In genomic region chr17:32816074-32816784, GRCm38 (mm10) we compare ENCODE assay signal across 29 mouse cellular contexts. TPM values are rescaled to one million over a fixed set of nuclear protein-coding genes. Genes with fewer than 3 reads are reported as not detected.
DNase-seq lines count a peak whose midpoint lies in the region; ATAC-seq and TF ChIP-seq lines count a peak whose summit lies in the region.
"Had no signal": no experiment of that assay in that cellular context is flagged by ENCODE, and none has a peak within 500 bp of the region (broad histone marks: within the 10 kb centered on the region; RNA-seq: fewer than 3 reads in every experiment).

No protein-coding gene starts in this region.

- H3K27me3 ChIP-seq in hindbrain, embryonic 15.5 days, result no peaks in the 10 kb centered on the region
- no peaks in the 10 kb centered on the region for H3K27me3 ChIP-seq in hindbrain, postnatal 0 days (ENCODE audit: insufficient read depth, low read length)
- H3K27me3 ChIP-seq in forebrain, embryonic 11.5 days (ENCODE audit: control insufficient read depth, insufficient read depth, low read length), result no peaks in the 10 kb centered on the region
- H3K27me3 ChIP-seq in forebrain, postnatal 0 days (ENCODE audit: insufficient read depth, low read length), result no peaks in the 10 kb centered on the region
- H3K27me3 ChIP-seq: CH12.LX; limb, embryonic 15.5 days; neural tube, embryonic 13.5 days; Patski had no signal

- H3K4me1 ChIP-seq in hindbrain, embryonic 15.5 days (replicated peaks), result no peaks in the 10 kb centered on the region
- no peaks in the 10 kb centered on the region for H3K4me1 ChIP-seq in hindbrain, postnatal 0 days (ENCODE audit: insufficient read depth, low read length)
- no peaks in the 10 kb centered on the region for H3K4me1 ChIP-seq in forebrain, embryonic 11.5 days (replicated peaks; ENCODE audit: control insufficient read depth, insufficient read depth, low read length)
- H3K4me1 ChIP-seq in forebrain, postnatal 0 days (ENCODE audit: insufficient read depth), result no peaks in the 10 kb centered on the region
- H3K4me1 ChIP-seq: limb, embryonic 15.5 days had no signal

- DNase-seq in hindbrain, postnatal 0 days (ENCODE audit: low spot score), result no peak
- DNase-seq in embryo, embryonic 10.5 days (ENCODE audit: low spot score), result peak; percentile 64
- DNase-seq in forebrain, embryonic 11.5 days (ENCODE audit: low spot score), result no peak
- DNase-seq in forebrain, postnatal 0 days, result no peak
- no peak for DNase-seq in gastrocnemius, adult 8-10 months (ENCODE audit: low spot score in 2 of 2)
- no peak for DNase-seq in kidney, adult 9 months
- DNase-seq: adrenal gland, postnatal 36 days; B cell, adult 2 months; cerebellum, adult 11 months; cerebellum, adult 9-11 months; gastrocnemius, postnatal 36 days; kidney, adult 18-20 months; layer of hippocampus, adult 9-11 months; left cerebral cortex, postnatal 4 days; lung, embryonic 14.5 days; lung, postnatal 36 days; right cerebral cortex, adult 18-20 months; right cerebral cortex, postnatal 4 days; thymus, postnatal 14 days had no signal

- H3K4me2 ChIP-seq in hindbrain, embryonic 15.5 days, result no peak overlapping the region
- no peak overlapping the region for H3K4me2 ChIP-seq in hindbrain, postnatal 0 days (ENCODE audit: low read depth, low read length)
- no peak overlapping the region for H3K4me2 ChIP-seq in forebrain, embryonic 11.5 days (ENCODE audit: low read depth, low read length, severe bottlenecking)
- H3K4me2 ChIP-seq in forebrain, postnatal 0 days (ENCODE audit: low read depth), result no peak overlapping the region
- H3K4me2 ChIP-seq: limb, embryonic 15.5 days; lung, embryonic 14.5 days; neural tube, embryonic 13.5 days had no signal

- H3K36me3 ChIP-seq in hindbrain, embryonic 15.5 days, result peaks cover 38% of the 10 kb centered on the region
- H3K36me3 ChIP-seq in hindbrain, postnatal 0 days (ENCODE audit: insufficient read depth, low read length), result peaks cover 24% of the 10 kb centered on the region
- peaks cover 10% of the 10 kb centered on the region for H3K36me3 ChIP-seq in forebrain, embryonic 11.5 days (ENCODE audit: control insufficient read depth, insufficient read depth, low read length)
- H3K36me3 ChIP-seq in forebrain, postnatal 0 days (ENCODE audit: insufficient read depth), result peaks cover 33% of the 10 kb centered on the region

- TF ChIP-seq CTCF in hindbrain, postnatal 0 days (IDR thresholded peaks at IDR 0.05; ENCODE audit: low read depth), result no peak
- TF ChIP-seq CTCF in forebrain, postnatal 0 days (IDR thresholded peaks at IDR 0.05; ENCODE audit: low read depth), result no peak

- H3K9ac ChIP-seq in hindbrain, embryonic 15.5 days, result no peak overlapping the region
- no peak overlapping the region for H3K9ac ChIP-seq in hindbrain, postnatal 0 days (replicated peaks; ENCODE audit: low read length)
- no peak overlapping the region for H3K9ac ChIP-seq in forebrain, embryonic 11.5 days (ENCODE audit: low read length)
- H3K9ac ChIP-seq in forebrain, postnatal 0 days, result no peak overlapping the region
- H3K9ac ChIP-seq: limb, embryonic 15.5 days; liver, embryonic 14.5 days; lung, embryonic 14.5 days; neural tube, embryonic 13.5 days had no signal

- 68% methylated on average over 1 of the region's 1 CpGs for WGBS in hindbrain, embryonic 15.5 days
- WGBS in hindbrain, postnatal 0 days, result 45% methylated on average over 1 of the region's 1 CpGs
- 87% methylated on average over 1 of the region's 1 CpGs for WGBS in forebrain, embryonic 11.5 days
- WGBS in forebrain, postnatal 0 days, result 69% methylated on average over 1 of the region's 1 CpGs

- H3K27ac ChIP-seq in hindbrain, embryonic 15.5 days (replicated peaks), result peak overlapping the region; percentile 38; the same call in 1 of the 2 replicates
- no peak overlapping the region for H3K27ac ChIP-seq in hindbrain, postnatal 0 days
- no peak overlapping the region for H3K27ac ChIP-seq in forebrain, embryonic 11.5 days (ENCODE audit: low read depth, low read length)
- no peak overlapping the region for H3K27ac ChIP-seq in forebrain, postnatal 0 days (ENCODE audit: low read depth, low read length)
- H3K27ac ChIP-seq: kidney, postnatal 0 days; limb, embryonic 15.5 days; liver, embryonic 14.5 days; neural tube, embryonic 13.5 days had no signal

- no peaks in the 10 kb centered on the region for H3K9me3 ChIP-seq in hindbrain, embryonic 15.5 days
- no peaks in the 10 kb centered on the region for H3K9me3 ChIP-seq in hindbrain, postnatal 0 days (ENCODE audit: low read length)
- no peaks in the 10 kb centered on the region for H3K9me3 ChIP-seq in forebrain, embryonic 11.5 days (ENCODE audit: control insufficient read depth, low read length)
- H3K9me3 ChIP-seq in forebrain, postnatal 0 days (ENCODE audit: low read length), result no peaks in the 10 kb centered on the region
- H3K9me3 ChIP-seq: G1E; limb, embryonic 15.5 days; neural tube, embryonic 13.5 days had no signal

- ATAC-seq in hindbrain, embryonic 15.5 days (ENCODE audit: low FRiP score, low read depth), result no peak
- ATAC-seq in hindbrain, postnatal 0 days, result no peak
- peak; percentile 64; the same call in 1 of the 2 replicates for ATAC-seq in forebrain, embryonic 11.5 days (replicated peaks; ENCODE audit: low FRiP score)
- peak; percentile 50; the same call in 1 of the 2 replicates for ATAC-seq in forebrain, postnatal 0 days
- ATAC-seq: inflammation-experienced regulatory T-cells, adult 6 months; Patski had no signal

- H3K4me3 ChIP-seq in hindbrain, embryonic 15.5 days, result no peak overlapping the region
- no peak overlapping the region for H3K4me3 ChIP-seq in hindbrain, postnatal 0 days (ENCODE audit: low read length)
- no peak overlapping the region for H3K4me3 ChIP-seq in forebrain, embryonic 11.5 days (ENCODE audit: low read depth, low read length)
- H3K4me3 ChIP-seq in forebrain, postnatal 0 days (ENCODE audit: low read depth, low read length), result no peak overlapping the region
- H3K4me3 ChIP-seq: limb, embryonic 15.5 days; neural tube, embryonic 13.5 days had no signal

RNA-seq across cellular contexts. Expression of gene Zfp811, which starts 6.5 kb away (rescaled TPM):
- polyA plus RNA-seq in hindbrain, embryonic 15.5 days (2015; fragmentation: Nextera tagmentation; extraction: Ambion mirVana), result 47.0 and 50.7 TPM in 2 replicates
- 13.1 and 15.7 TPM in 2 replicates for total RNA-seq in hindbrain, postnatal 0 days (2014; rRNA removed)
- polyA plus RNA-seq in hindbrain, postnatal 0 days (2015; fragmentation: Nextera tagmentation; extraction: Ambion mirVana), result 19.8 and 19.9 TPM in 2 replicates
- polyA plus RNA-seq in forebrain, embryonic 11.5 days (2014; fragmentation: Nextera tagmentation; extraction: Ambion mirVana), result 25.0 and 27.4 TPM in 2 replicates
- 21.9 and 25.0 TPM in 2 replicates for total RNA-seq in forebrain, postnatal 0 days (2014; rRNA removed)
- 7.6 and 19.7 TPM in 2 replicates for polyA plus RNA-seq in forebrain, postnatal 0 days (2015; fragmentation: Nextera tagmentation; extraction: Ambion mirVana)
- under 1 TPM in 3 of 4 experiments, not detected in 1; 0.13 to 0.24 (median 0.22) TPM for total RNA-seq in gastrocnemius, adult 8-10 months (2022)
- total RNA-seq: megakaryocyte-erythroid progenitor cell, adult 5-6 weeks had no signal
- polyA plus RNA-seq: G1E had no signal

RNA-seq across cellular contexts. Expression of gene Zfp799, which starts 13.8 kb away (rescaled TPM):
- polyA plus RNA-seq in hindbrain, embryonic 15.5 days (2015; fragmentation: Nextera tagmentation; extraction: Ambion mirVana), result 17.9 and 18.4 TPM in 2 replicates
- total RNA-seq in hindbrain, postnatal 0 days (2014; rRNA removed), result 12.2 and 15.3 TPM in 2 replicates
- 12.4 and 14.8 TPM in 2 replicates for polyA plus RNA-seq in hindbrain, postnatal 0 days (2015; fragmentation: Nextera tagmentation; extraction: Ambion mirVana)
- 17.9 and 20.3 TPM in 2 replicates for polyA plus RNA-seq in forebrain, embryonic 11.5 days (2014; fragmentation: Nextera tagmentation; extraction: Ambion mirVana)
- 21.9 and 26.3 TPM in 2 replicates for total RNA-seq in forebrain, postnatal 0 days (2014; rRNA removed)
- polyA plus RNA-seq in forebrain, postnatal 0 days (2015; fragmentation: Nextera tagmentation; extraction: Ambion mirVana), result 10.2 and 14.3 TPM in 2 replicates
- total RNA-seq in gastrocnemius, adult 8-10 months (2022), result 10 to 100 TPM in 1 of 4 experiments, 1 to 10 TPM in 3; 5.6 to 11.0 (median 7.9) TPM

RNA-seq across cellular contexts. Expression of gene Zfp871, which starts 28.1 kb away (rescaled TPM):
- polyA plus RNA-seq in hindbrain, embryonic 15.5 days (2015; fragmentation: Nextera tagmentation; extraction: Ambion mirVana), result 35.7 and 36.2 TPM in 2 replicates
- total RNA-seq in hindbrain, postnatal 0 days (2014; rRNA removed), result 29.2 and 34.0 TPM in 2 replicates
- 42.1 and 44.4 TPM in 2 replicates for polyA plus RNA-seq in hindbrain, postnatal 0 days (2015; fragmentation: Nextera tagmentation; extraction: Ambion mirVana)
- 45.8 and 48.1 TPM in 2 replicates for polyA plus RNA-seq in forebrain, embryonic 11.5 days (2014; fragmentation: Nextera tagmentation; extraction: Ambion mirVana)
- total RNA-seq in forebrain, postnatal 0 days (2014; rRNA removed), result 31.6 and 40.2 TPM in 2 replicates
- 26.0 and 51.2 TPM in 2 replicates for polyA plus RNA-seq in forebrain, postnatal 0 days (2015; fragmentation: Nextera tagmentation; extraction: Ambion mirVana)
- total RNA-seq in gastrocnemius, adult 8-10 months (2022), result 10 to 100 TPM; 20.6 to 27.2 (median 22.8) TPM

Comparison
In these comparisons a context has a peak if more than half of its experiments do, and no peak if none do; other contexts are left out.
1. ATAC-seq: peak in forebrain, embryonic 11.5 days (single experiment) and forebrain, postnatal 0 days (single experiment); none in hindbrain, embryonic 15.5 days (single experiment) and hindbrain, postnatal 0 days (single experiment).